Mouse (Mus musculus) inflammation-experienced regulatory T-cells, adult 6 months (primary cell): ENCODE measurements at regions not wholly inside any gene's neighbourhood (a gene's known extent, or its start where the extent isn't known, plus 50 kb on each side); places are given as distances from the start of the nearest gene placed in this dataset.

ENCODE experiments used
- ATAC-seq: one replicate; pipeline ENCODE4 v1.8.0; 2017

GRCm38 (mm10) chr5:133935451-133935850, 164.1 kb upstream of the Castor2 start:
- ATAC-seq: no peak

GRCm38 (mm10) chr5:133935006-133935405, 164.5 kb upstream of the Castor2 start:
- ATAC-seq: no peak

- ATAC-seq: no peak
Measured at GRCm38 (mm10) chr5:133930101-133930500, 169.4 kb upstream of the Castor2 start.

GRCm38 (mm10) chr5:133927054-133927453, 172.5 kb upstream of the Castor2 start:
- no peak for ATAC-seq

GRCm38 (mm10) chr5:133925184-133925900, 174.2 kb upstream of the Castor2 start:
- no peak for ATAC-seq

GRCm38 (mm10) chr5:133922181-133922580, 177.3 kb upstream of the Castor2 start:
- ATAC-seq: no peak

GRCm38 (mm10) chr5:133915734-133916550, 183.6 kb upstream of the Castor2 start:
- ATAC-seq: no peak

- ATAC-seq: no peak
Measured at GRCm38 (mm10) chr5:133907442-133907841, 192.1 kb upstream of the Castor2 start.

GRCm38 (mm10) chr5:133898025-133898598, 201.4 kb upstream of the Castor2 start:
- ATAC-seq: no peak

- ATAC-seq: no peak
Measured at GRCm38 (mm10) chr5:133890728-133891127, 208.8 kb upstream of the Castor2 start.

GRCm38 (mm10) chr5:133889841-133890240, 209.7 kb upstream of the Castor2 start:
- no peak for ATAC-seq

- no peak for ATAC-seq
Measured at GRCm38 (mm10) chr5:133885507-133885906, 214.0 kb upstream of the Castor2 start.

GRCm38 (mm10) chr5:133885016-133885415, 214.5 kb upstream of the Castor2 start:
- ATAC-seq: no peak

GRCm38 (mm10) chr5:133884593-133884992, 214.9 kb upstream of the Castor2 start:
- no peak for ATAC-seq

- ATAC-seq: no peak
Measured at GRCm38 (mm10) chr5:133844483-133844882, 255.0 kb upstream of the Castor2 start.

- ATAC-seq: peak; percentile 46
Measured at GRCm38 (mm10) chr5:133842059-133842706, 257.3 kb upstream of the Castor2 start.

GRCm38 (mm10) chr5:133838286-133838685, 261.2 kb upstream of the Castor2 start:
- no peak for ATAC-seq

- ATAC-seq: no peak
Measured at GRCm38 (mm10) chr5:133833217-133833616, 266.3 kb upstream of the Castor2 start.

- no peak for ATAC-seq
Measured at GRCm38 (mm10) chr5:133828226-133828625, 271.3 kb upstream of the Castor2 start.

GRCm38 (mm10) chr5:133823871-133824270, 275.6 kb upstream of the Castor2 start:
- no peak for ATAC-seq

- no peak for ATAC-seq
Measured at GRCm38 (mm10) chr5:133821273-133821672, 278.2 kb upstream of the Castor2 start.

- no peak for ATAC-seq
Measured at GRCm38 (mm10) chr5:133815462-133815861, 284.0 kb upstream of the Castor2 start.

GRCm38 (mm10) chr5:133814436-133814835, 285.1 kb upstream of the Castor2 start:
- ATAC-seq: no peak
